Comparison of ENCODE assay signal across 13 mouse cellular contexts in genomic region chr11:28812564-28812963, GRCm38 (mm10). TPM values are rescaled to one million over a fixed set of nuclear protein-coding genes. Genes with fewer than 3 reads are reported as not detected.
DNase-seq lines count a peak whose midpoint lies in the region; ATAC-seq and TF ChIP-seq lines count a peak whose summit lies in the region.
"Had no signal": no experiment of that assay in that cellular context is flagged by ENCODE, and none has a peak within 500 bp of the region (broad histone marks: within the 10 kb centered on the region; RNA-seq: fewer than 3 reads in every experiment).

No protein-coding gene starts in this region.

- TF ChIP-seq POLR2A in MEL (IDR thresholded peaks at IDR 0.05; ENCODE audit: control insufficient read depth in 1 of 2, insufficient read depth in 1 of 2, low read depth in 1 of 2, low read length in 2 of 2, poor library complexity in 1 of 2): no peak

- H3K9me3 ChIP-seq in kidney, embryonic 15.5 days (replicated peaks): no peaks in the 10 kb centered on the region
- no peaks in the 10 kb centered on the region for H3K9me3 ChIP-seq in MEL (replicated peaks; ENCODE audit: insufficient read depth, low read length)
- H3K9me3 ChIP-seq in hindbrain, embryonic 12.5 days (replicated peaks): no peaks in the 10 kb centered on the region
- H3K9me3 ChIP-seq: heart, embryonic 10.5 days; limb, embryonic 15.5 days had no signal

- H3K9ac ChIP-seq in kidney, embryonic 15.5 days: no peak overlapping the region
- no peak overlapping the region for H3K9ac ChIP-seq in MEL (ENCODE audit: control insufficient read depth, low read depth, low read length, poor library complexity, severe bottlenecking)
- no peak overlapping the region for H3K9ac ChIP-seq in hindbrain, embryonic 12.5 days
- H3K9ac ChIP-seq: limb, embryonic 15.5 days had no signal

- H3K4me2 ChIP-seq in kidney, embryonic 15.5 days: no peak overlapping the region
- no peak overlapping the region for H3K4me2 ChIP-seq in hindbrain, embryonic 12.5 days (replicated peaks)
- H3K4me2 ChIP-seq: limb, embryonic 15.5 days had no signal

- WGBS in kidney, embryonic 15.5 days: 61% methylated on average over 2 of the region's 2 CpGs
- WGBS in hindbrain, embryonic 12.5 days: 60% methylated on average over 2 of the region's 2 CpGs

- H3K79me2 ChIP-seq in MEL (ENCODE audit: control insufficient read depth, insufficient read depth, low read length, poor library complexity): no peaks in the 10 kb centered on the region

- H3K4me1 ChIP-seq in kidney, embryonic 15.5 days: no peaks in the 10 kb centered on the region
- no peaks in the 10 kb centered on the region for H3K4me1 ChIP-seq in MEL (ENCODE audit: control insufficient read depth in 1 of 2, insufficient read depth in 2 of 2, low read length in 2 of 2)
- H3K4me1 ChIP-seq in hindbrain, embryonic 12.5 days: no peaks in the 10 kb centered on the region

- no peak for ATAC-seq in kidney, embryonic 15.5 days (replicated peaks; ENCODE audit: low FRiP score)
- ATAC-seq in hematopoietic stem cell, adult 5-6 weeks (replicated peaks in 1 of 2; ENCODE audit: insufficient read depth in 1 of 2, low FRiP score in 2 of 2, low TSS enrichment in 1 of 2, low read depth in 1 of 2, poor library complexity in 2 of 2, severe bottlenecking in 2 of 2): peak; percentile 92 to 97
- ATAC-seq in hindbrain, embryonic 12.5 days (ENCODE audit: low FRiP score): no peak
- no peak for ATAC-seq in frontal cortex, adult (ENCODE audit: low TSS enrichment)
- ATAC-seq: hindbrain, postnatal 0 days had no signal

- no peaks in the 10 kb centered on the region for H3K27me3 ChIP-seq in kidney, embryonic 15.5 days
- no peaks in the 10 kb centered on the region for H3K27me3 ChIP-seq in MEL (ENCODE audit: control insufficient read depth in 1 of 2, insufficient read depth in 2 of 2, low read length in 2 of 2)
- no peaks in the 10 kb centered on the region for H3K27me3 ChIP-seq in hindbrain, embryonic 12.5 days
- H3K27me3 ChIP-seq: limb, embryonic 15.5 days had no signal

- no peak overlapping the region for H3K27ac ChIP-seq in kidney, embryonic 15.5 days
- no peak overlapping the region for H3K27ac ChIP-seq in MEL (ENCODE audit: control insufficient read depth, low read depth, low read length)
- H3K27ac ChIP-seq in hindbrain, embryonic 12.5 days: no peak overlapping the region
- H3K27ac ChIP-seq: heart, embryonic 10.5 days; hindbrain, postnatal 0 days; limb, embryonic 15.5 days had no signal

- H3K36me3 ChIP-seq in kidney, embryonic 15.5 days: no peaks in the 10 kb centered on the region
- no peaks in the 10 kb centered on the region for H3K36me3 ChIP-seq in MEL (ENCODE audit: control insufficient read depth in 1 of 2, insufficient read depth in 2 of 2, low read length in 2 of 2)
- no peaks in the 10 kb centered on the region for H3K36me3 ChIP-seq in hindbrain, embryonic 12.5 days
- H3K36me3 ChIP-seq: heart, embryonic 10.5 days; limb, embryonic 15.5 days had no signal

- DNase-seq in kidney, adult 11 months: peak; percentile 8
- DNase-seq in MEL (ENCODE audit: low read depth, low spot score) (peak; percentile 64), MN1 (ENCODE audit: low spot score) (no peak)
- DNase-seq in lung, postnatal 4 days: peak; percentile 20 to 43
- DNase-seq: cerebellum, adult 9-10 months; right cerebral cortex, postnatal 14 days had no signal

- no peak for TF ChIP-seq CTCF in MEL (IDR thresholded peaks at IDR 0.05 in 2 of 3, conservative IDR thresholded peaks at IDR 0.05 in 1 of 3; ENCODE audit: control insufficient read depth in 1 of 3, insufficient read depth in 1 of 3, low read depth in 2 of 3, low read length in 3 of 3, poor library complexity in 1 of 3, severe bottlenecking in 1 of 3)

- no peak for TF ChIP-seq RAD21 in MEL (IDR thresholded peaks at IDR 0.05; ENCODE audit: low read depth, low read length)

- no peak for TF ChIP-seq EP300 in MEL (IDR thresholded peaks at IDR 0.05; ENCODE audit: low read depth in 1 of 2, low read length in 2 of 2)

- no peak overlapping the region for H3K4me3 ChIP-seq in kidney, embryonic 15.5 days (replicated peaks)
- H3K4me3 ChIP-seq in MEL (ENCODE audit: control insufficient read depth in 1 of 2, insufficient read depth in 1 of 2, low read depth in 2 of 2, low read length in 2 of 2): no peak overlapping the region
- H3K4me3 ChIP-seq in hindbrain, embryonic 12.5 days: no peak overlapping the region
- H3K4me3 ChIP-seq: heart, embryonic 10.5 days; limb, embryonic 15.5 days had no signal

TF ChIP-seq in MEL, 35 proteins besides CTCF, POLR2A, EP300 and RAD21:
- no peak for TF ChIP-seq USF2 (IDR thresholded peaks at IDR 0.05; ENCODE audit: borderline replicate concordance in 1 of 2, insufficient read depth in 1 of 2, low read depth in 1 of 2, low read length in 2 of 2)

RNA-seq across cellular contexts. Expression of gene Efemp1, which starts 40.4 kb away (rescaled TPM):
- 15.2 TPM in 2 replicates for polyA plus RNA-seq in kidney, embryonic 15.5 days (2015; fragmentation: Nextera tagmentation; extraction: Ambion mirVana)
- total RNA-seq in MEL (2012; rRNA removed): not detected in 2 replicates
- polyA plus RNA-seq in MEL (2012; ENCODE audit: insufficient read depth in 1 of 2, insufficient read length in 2 of 2, low read depth in 1 of 2, low replicate concordance in 2 of 2, missing spikeins in 1 of 2): not detected
- total RNA-seq in hematopoietic stem cell, adult 5-6 weeks (2017): 1.6 TPM in 1 of 2 replicates, not detected in the other
- polyA plus RNA-seq in hindbrain, embryonic 12.5 days (2016; fragmentation: Nextera tagmentation; extraction: Ambion mirVana): 20.2 and 26.3 TPM in 2 replicates

Comparison
In these comparisons a context has a peak if more than half of its experiments do, and no peak if none do; other contexts are left out.
1. ATAC-seq: peak in hematopoietic stem cell, adult 5-6 weeks (2 of 2); none in kidney, embryonic 15.5 days (single experiment), hindbrain, embryonic 12.5 days (single experiment) and frontal cortex, adult (single experiment).
2. RNA of gene Efemp1, which starts 40.4 kb away (polyA plus RNA-seq): 20.2 to 26.3 TPM in hindbrain, embryonic 12.5 days and 15.2 TPM in kidney, embryonic 15.5 days; not detected in MEL; every median in the first group is over 10 times any median in the second.